Mouse (Mus musculus): ENCODE measurements around the gene Gjb2. TPM values are rescaled to one million over a fixed set of nuclear protein-coding genes. Genes with fewer than 3 reads are reported as not detected.

Gene Gjb2
- total RNA-seq (2021): 10 to 100 TPM in 1 of 2 experiments, 1 to 10 TPM in 1; 8.1 to 17.6 TPM
- long read RNA-seq, experiment 1, transcript Gjb2-201 (2 exons, 2,406 nt): major isoform, 7 of 11 reads
- long read RNA-seq, experiment 1, partial matches to known transcripts: 4 of 11 reads
- long read RNA-seq, experiment 1, other reads (novel, unspliced or antisense): 0 of 11 reads
- long read RNA-seq, experiment 2: 0 reads

GRCm38 (mm10) chr14:57104106-57105023, at the start of gene Gjb2:
Gene Gjb2, minus strand, starts transcription at chr14:57104702.
- DNase-seq: peak; percentile 63

- DNase-seq: no peak
Measured at GRCm38 (mm10) chr14:57145741-57146140, 41.2 kb upstream of the Gjb2 start.

GRCm38 (mm10) chr14:57135265-57135664, 30.8 kb upstream of the Gjb2 start:
- DNase-seq: no peak

- peak; percentile 4 for DNase-seq
Measured at GRCm38 (mm10) chr14:57133161-57133661, 28.7 kb upstream of the Gjb2 start, which contains the start of gene Gjb6. Gene Gjb6, minus strand, starts transcription at chr14:57133611.

- no peak for DNase-seq
Measured at GRCm38 (mm10) chr14:57127383-57127782, 22.9 kb upstream of the Gjb2 start.

GRCm38 (mm10) chr14:57122295-57122694, 17.8 kb upstream of the Gjb2 start:
- DNase-seq: no peak

- DNase-seq: no peak
Measured at GRCm38 (mm10) chr14:57115823-57116544, 11.5 kb upstream of the Gjb2 start, which contains the start of gene Gm4491. Gene Gm4491, minus strand, starts transcription at chr14:57115883.

- DNase-seq: peak; percentile 63
Measured at GRCm38 (mm10) chr14:57109194-57109593, 4.7 kb upstream of the Gjb2 start.

GRCm38 (mm10) chr14:57107916-57108315, 3.4 kb upstream of the Gjb2 start:
- peak; percentile 29 for DNase-seq

- no peak for DNase-seq
Measured at GRCm38 (mm10) chr14:57107091-57107490, 2.6 kb upstream of the Gjb2 start.

- no peak for DNase-seq
Measured at GRCm38 (mm10) chr14:57105721-57106120, 1.2 kb upstream of the Gjb2 start.

GRCm38 (mm10) chr14:57105111-57105510, 609 bp upstream of the Gjb2 start:
- no peak for DNase-seq

GRCm38 (mm10) chr14:57103711-57104105, 794 bp downstream of the Gjb2 start:
- DNase-seq: peak; percentile 31

- DNase-seq: no peak
Measured at GRCm38 (mm10) chr14:57103121-57103520, 1.4 kb downstream of the Gjb2 start.

GRCm38 (mm10) chr14:57101623-57102022, 2.9 kb downstream of the Gjb2 start:
- DNase-seq: no peak

GRCm38 (mm10) chr14:57095855-57096254, 8.6 kb downstream of the Gjb2 start:
- DNase-seq: no peak

GRCm38 (mm10) chr14:57093029-57093428, 11.5 kb downstream of the Gjb2 start:
- DNase-seq: peak; percentile 63

- no peak for DNase-seq
Measured at GRCm38 (mm10) chr14:57090001-57090400, 14.5 kb downstream of the Gjb2 start.

GRCm38 (mm10) chr14:57089107-57089506, 15.4 kb downstream of the Gjb2 start:
- no peak for DNase-seq

- DNase-seq: no peak
Measured at GRCm38 (mm10) chr14:57084180-57084668, 20.3 kb downstream of the Gjb2 start.

GRCm38 (mm10) chr14:57082863-57083262, 21.6 kb downstream of the Gjb2 start:
- no peak for DNase-seq

GRCm38 (mm10) chr14:57075537-57075936, 29.0 kb downstream of the Gjb2 start:
- DNase-seq: no peak

Data from adrenal gland, postnatal 10 days (tissue).